Mouse (Mus musculus): ENCODE measurements around the gene Cdhr3. TPM values are rescaled to one million over a fixed set of nuclear protein-coding genes. Genes with fewer than 3 reads are reported as not detected.

Gene Cdhr3
- polyA plus RNA-seq, 1 experiment = 18.5 TPM

- no peak overlapping the region for H3K4me3 ChIP-seq (replicated peaks; ENCODE audit: extremely low read depth, low read depth, low read length)
- H3K4me1 ChIP-seq (ENCODE audit: control insufficient read depth, insufficient read depth, low read length) = no peaks in the 10 kb centered on the region
- TF ChIP-seq CTCF (IDR thresholded peaks at IDR 0.05; ENCODE audit: insufficient read depth, low read length) = no peak
- TF ChIP-seq POLR2A (IDR thresholded peaks at IDR 0.05; ENCODE audit: borderline replicate concordance, extremely low read depth, low read depth, low read length) = no peak
- 55% methylated on average over 8 of the region's 8 CpGs for WGBS
- DNase-seq = no peak
These were observed 31.0 kb downstream of the Cdhr3 start for GRCm38 (mm10) chr12:33061651-33062050.

- H3K4me1 ChIP-seq (ENCODE audit: control insufficient read depth, insufficient read depth, low read length) = no peaks in the 10 kb centered on the region
- no peak for DNase-seq
- no peak overlapping the region for H3K4me3 ChIP-seq (replicated peaks; ENCODE audit: extremely low read depth, low read depth, low read length)
- TF ChIP-seq POLR2A (IDR thresholded peaks at IDR 0.05; ENCODE audit: borderline replicate concordance, extremely low read depth, low read depth, low read length) (no peak), CTCF (IDR thresholded peaks at IDR 0.05; ENCODE audit: insufficient read depth, low read length) (peak; percentile 16; the same call in 1 of the 2 replicates)
- 18% methylated on average over 19 of the region's 19 CpGs for WGBS
These were observed 35.2 kb downstream of the Cdhr3 start for GRCm38 (mm10) chr12:33057231-33058048.

- TF ChIP-seq CTCF (IDR thresholded peaks at IDR 0.05; ENCODE audit: insufficient read depth, low read length) (no peak), POLR2A (IDR thresholded peaks at IDR 0.05; ENCODE audit: borderline replicate concordance, extremely low read depth, low read depth, low read length) (no peak)
- no peak overlapping the region for H3K4me3 ChIP-seq (replicated peaks; ENCODE audit: extremely low read depth, low read depth, low read length)
- 77% methylated on average over 3 of the region's 3 CpGs for WGBS
- DNase-seq = no peak
- no peaks in the 10 kb centered on the region for H3K4me1 ChIP-seq (ENCODE audit: control insufficient read depth, insufficient read depth, low read length)
These were observed 36.1 kb downstream of the Cdhr3 start for GRCm38 (mm10) chr12:33056574-33056973.

GRCm38 (mm10) chr12:33056074-33056473 lies 36.6 kb downstream of the Cdhr3 start:
- Histone ChIP-seq H3K4me1 (ENCODE audit: control insufficient read depth, insufficient read depth, low read length) (no peaks in the 10 kb centered on the region), H3K4me3 (replicated peaks; ENCODE audit: extremely low read depth, low read depth, low read length) (no peak overlapping the region)
- WGBS = 87% methylated on average over 6 of the region's 6 CpGs
- TF ChIP-seq CTCF (IDR thresholded peaks at IDR 0.05; ENCODE audit: insufficient read depth, low read length) (no peak), POLR2A (IDR thresholded peaks at IDR 0.05; ENCODE audit: borderline replicate concordance, extremely low read depth, low read depth, low read length) (no peak)
- no peak for DNase-seq

- TF ChIP-seq POLR2A (IDR thresholded peaks at IDR 0.05; ENCODE audit: borderline replicate concordance, extremely low read depth, low read depth, low read length) = no peak
- TF ChIP-seq CTCF (IDR thresholded peaks at IDR 0.05; ENCODE audit: insufficient read depth, low read length) = no peak
- 78% methylated on average over 13 of the region's 13 CpGs for WGBS
- no peak for DNase-seq
- H3K4me3 ChIP-seq (replicated peaks; ENCODE audit: extremely low read depth, low read depth, low read length) = no peak overlapping the region
- H3K4me1 ChIP-seq (ENCODE audit: control insufficient read depth, insufficient read depth, low read length) = no peaks in the 10 kb centered on the region
These were observed 38.9 kb downstream of the Cdhr3 start for GRCm38 (mm10) chr12:33053746-33054145.

GRCm38 (mm10) chr12:33053311-33053710 lies 39.4 kb downstream of the Cdhr3 start:
- 81% methylated on average over 9 of the region's 9 CpGs for WGBS
- Histone ChIP-seq H3K4me3 (replicated peaks; ENCODE audit: extremely low read depth, low read depth, low read length) (no peak overlapping the region), H3K4me1 (ENCODE audit: control insufficient read depth, insufficient read depth, low read length) (no peaks in the 10 kb centered on the region)
- TF ChIP-seq CTCF (IDR thresholded peaks at IDR 0.05; ENCODE audit: insufficient read depth, low read length) (no peak), POLR2A (IDR thresholded peaks at IDR 0.05; ENCODE audit: borderline replicate concordance, extremely low read depth, low read depth, low read length) (no peak)
- DNase-seq = no peak

GRCm38 (mm10) chr12:33048391-33048790 lies 44.3 kb downstream of the Cdhr3 start:
- H3K4me3 ChIP-seq (replicated peaks; ENCODE audit: extremely low read depth, low read depth, low read length) = no peak overlapping the region
- peaks cover 4% of the 10 kb centered on the region; the same call in 1 of the 2 replicates for H3K4me1 ChIP-seq (ENCODE audit: control insufficient read depth, insufficient read depth, low read length)
- TF ChIP-seq POLR2A (IDR thresholded peaks at IDR 0.05; ENCODE audit: borderline replicate concordance, extremely low read depth, low read depth, low read length) (no peak), CTCF (IDR thresholded peaks at IDR 0.05; ENCODE audit: insufficient read depth, low read length) (no peak)
- WGBS = 65% methylated on average over 3 of the region's 3 CpGs
- DNase-seq = no peak

- 91% methylated on average over 7 of the region's 7 CpGs for WGBS
- H3K4me3 ChIP-seq (replicated peaks; ENCODE audit: extremely low read depth, low read depth, low read length) = no peak overlapping the region
- peaks cover 4% of the 10 kb centered on the region; the same call in 1 of the 2 replicates for H3K4me1 ChIP-seq (ENCODE audit: control insufficient read depth, insufficient read depth, low read length)
- TF ChIP-seq CTCF (IDR thresholded peaks at IDR 0.05; ENCODE audit: insufficient read depth, low read length) (no peak), POLR2A (IDR thresholded peaks at IDR 0.05; ENCODE audit: borderline replicate concordance, extremely low read depth, low read depth, low read length) (no peak)
- no peak for DNase-seq
These were observed 46.2 kb downstream of the Cdhr3 start for GRCm38 (mm10) chr12:33046434-33046833.

GRCm38 (mm10) chr12:33045533-33046361 lies 46.9 kb downstream of the Cdhr3 start:
- Histone ChIP-seq H3K4me1 (ENCODE audit: control insufficient read depth, insufficient read depth, low read length) (peaks cover 4% of the 10 kb centered on the region; the same call in 1 of the 2 replicates), H3K4me3 (replicated peaks; ENCODE audit: extremely low read depth, low read depth, low read length) (no peak overlapping the region)
- TF ChIP-seq POLR2A (IDR thresholded peaks at IDR 0.05; ENCODE audit: borderline replicate concordance, extremely low read depth, low read depth, low read length) (no peak), CTCF (IDR thresholded peaks at IDR 0.05; ENCODE audit: insufficient read depth, low read length) (no peak)
- DNase-seq = no peak
- 45% methylated on average over 16 of the region's 16 CpGs for WGBS

Data from lung, adult 2 months (tissue).